Mouse (Mus musculus) heart, embryonic 16.5 days (tissue): ENCODE results near the gene Thap4. TPM values are rescaled to one million over a fixed set of nuclear protein-coding genes. Genes with fewer than 3 reads are reported as not detected.

Source experiments
- ATAC-seq: fragments of 200-750 bp; cut with Nextera tagmentation; replicated peaks from 2 replicates; pipeline ENCODE4 v1.8.0; 2017; ENCODE audit warnings: moderate number of reproducible peaks; ENCODE audit not compliant: insufficient read depth, low FRiP score; ENCODE audit errors: extremely low read depth
- H3K27ac ChIP-seq: fragments of 300-500 bp; sonication (generic); 2 replicates; pipeline ENCODE4 v1.5.1; 2014; ENCODE audit warnings: mild to moderate bottlenecking, low read length, control low read depth, moderate library complexity
- H3K27me3 ChIP-seq: fragments of 300-500 bp; sonication (generic); 2 replicates; pipeline ENCODE4 v1.6.1; 2014; ENCODE audit warnings: low read length, mixed read lengths; ENCODE audit not compliant: control insufficient read depth, insufficient read depth
- H3K36me3 ChIP-seq: fragments of 300-500 bp; sonication (generic); 2 replicates; pipeline ENCODE4 v1.6.1; 2014; ENCODE audit not compliant: control insufficient read depth, insufficient read depth
- H3K4me1 ChIP-seq: fragments of 300-500 bp; sonication (generic); 2 replicates; pipeline ENCODE4 v1.6.1; 2014; ENCODE audit warnings: low read length, mixed read lengths; ENCODE audit not compliant: control insufficient read depth, insufficient read depth
- H3K4me2 ChIP-seq: fragments of 300-500 bp; sonication (generic); 2 replicates; pipeline ENCODE4 v1.6.1; 2014; ENCODE audit warnings: low read depth, mild to moderate bottlenecking, control low read depth, low read length
- H3K4me3 ChIP-seq: fragments of 300-500 bp; sonication (generic); 2 replicates; pipeline ENCODE4 v1.5.1; 2014; ENCODE audit warnings: mild to moderate bottlenecking, control low read depth, low read length
- H3K9ac ChIP-seq: fragments of 300-500 bp; sonication (generic); 2 replicates; pipeline ENCODE4 v1.6.1; 2014; ENCODE audit warnings: low read length, control low read depth
- H3K9me3 ChIP-seq: fragments of 300-500 bp; sonication (generic); replicated peaks from 2 replicates; pipeline ENCODE4 v1.6.1; 2016; ENCODE audit warnings: low read length; ENCODE audit not compliant: control insufficient read depth
- WGBS: fragments of 180-500 bp; shearing (Covaris S2); extraction: QIAGEN DNeasy Blood & Tissue Kit; methylation state at CpG from one replicate; pipeline ENCODE4 v1.1.7; 2014; 5-methylcytosine and 5-hydroxymethylcytosine counted together
- polyA plus RNA-seq: library from polyadenylated mRNA; unstranded; fragments of >200 nt; fragmentation: Nextera tagmentation; extraction: Ambion mirVana; gene quantifications from 2 replicates; pipeline ENCODE4 v1.2.1, GENCODE M21; 2015

Gene Thap4
- 54.3 and 54.4 TPM in 2 replicates for polyA plus RNA-seq

DNA sequence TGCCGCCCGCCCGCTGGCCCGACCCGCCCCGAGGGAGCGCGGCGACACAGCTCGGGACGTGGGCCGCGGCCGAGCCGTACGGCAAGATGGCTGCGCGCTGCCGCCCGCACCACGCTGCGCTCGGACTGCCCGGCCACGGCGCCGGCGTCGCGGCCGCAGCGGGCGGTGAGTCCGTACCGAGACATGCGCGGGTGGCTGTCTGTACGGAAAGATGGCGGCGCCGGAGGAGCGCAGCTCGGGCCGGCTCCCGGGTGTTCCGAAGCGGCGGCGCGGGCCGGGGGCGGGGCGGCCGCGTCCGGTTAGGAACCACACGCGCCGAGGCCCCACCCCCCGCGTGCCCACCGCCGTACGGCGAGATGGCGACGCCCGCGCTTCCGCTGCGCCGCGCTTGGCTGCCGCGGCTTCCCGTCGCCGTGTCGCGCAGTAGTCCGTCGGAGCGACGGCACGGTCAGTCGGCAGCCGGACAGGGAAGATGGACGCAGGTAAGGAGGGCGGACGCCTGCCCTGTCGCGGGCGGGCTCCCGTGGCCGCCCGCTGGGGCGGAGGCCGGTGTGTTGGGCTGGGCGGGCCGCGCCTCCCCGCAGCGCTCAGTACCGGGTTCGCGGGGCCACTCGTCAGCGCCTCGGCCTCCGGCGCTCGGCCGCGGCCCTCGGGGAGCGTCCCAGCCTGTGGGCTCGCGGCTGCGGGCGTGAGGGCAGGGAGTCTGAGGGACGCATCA lies at the start of gene Thap4:
Gene Thap4 (minus strand): TSS at position 292 of the 718 bp plus-strand sequence.
- under 1% methylated on average over 100 of the region's 121 CpGs for WGBS
- H3K9me3 ChIP-seq: no peaks in the 10 kb centered on the region
- peak within 1 kb of the TSS; percentile 92 for H3K27ac ChIP-seq
- H3K4me3 ChIP-seq: peak within 1 kb of the TSS; percentile 93
- H3K4me2 ChIP-seq: peak within 1 kb of the TSS; percentile 90
- H3K4me1 ChIP-seq: peaks cover 12% of the 10 kb centered on the region
- no peaks in the 10 kb centered on the region for H3K27me3 ChIP-seq
- peak; percentile 91 for ATAC-seq
- H3K9ac ChIP-seq: peak within 1 kb of the TSS; percentile 96
- H3K36me3 ChIP-seq: peaks cover 9% of the 10 kb centered on the region

DNA sequence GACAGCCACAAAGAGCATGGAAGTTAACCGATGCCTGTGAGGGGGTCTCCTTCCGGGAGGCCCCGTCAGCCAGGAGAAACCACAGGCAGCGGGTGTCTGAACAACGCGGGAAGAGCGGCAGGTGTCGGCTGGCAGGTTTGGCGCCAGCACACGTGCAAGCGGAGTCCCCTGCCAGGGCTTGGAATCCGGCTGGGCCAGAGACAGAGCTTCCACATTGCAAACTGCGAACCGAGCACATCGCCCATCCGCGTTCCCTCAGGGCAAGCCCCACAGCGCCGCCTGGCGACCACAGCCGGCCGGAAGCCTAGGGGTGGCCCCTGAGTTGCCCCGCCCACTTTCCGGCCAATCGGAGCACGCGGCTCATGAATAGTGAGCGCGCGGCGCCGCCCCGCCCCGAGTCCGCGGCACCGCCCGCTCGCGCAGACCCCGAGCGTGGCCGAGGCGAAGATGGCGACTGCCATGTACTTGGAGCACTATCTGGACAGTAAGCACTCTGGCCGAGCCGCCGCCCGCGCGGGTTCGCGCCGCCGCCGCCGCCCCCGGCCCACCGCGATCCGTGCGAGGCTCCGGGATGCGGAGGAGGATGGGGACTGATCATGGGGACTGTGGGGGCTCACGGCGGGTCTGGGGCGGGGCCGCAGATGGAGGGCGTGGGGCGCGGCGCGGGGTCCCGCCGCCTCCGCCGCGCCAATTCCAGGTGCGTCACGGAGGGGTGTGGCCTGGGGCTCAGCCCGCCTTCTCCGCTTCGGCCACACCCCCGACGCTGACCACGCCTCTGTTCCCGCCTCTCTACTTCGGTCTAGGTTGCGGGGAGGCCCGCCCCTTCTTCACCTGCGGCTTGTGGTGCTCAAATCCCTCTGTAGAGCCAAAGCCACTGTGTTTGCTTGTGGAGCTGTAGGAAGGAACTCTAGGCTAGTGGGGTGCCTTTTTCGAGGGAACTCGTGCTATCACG lies 49.2 kb upstream of the Thap4 start, which contains the start of gene Ing5:
Gene Ing5 (plus strand): TSS at position 410 of the 952 bp plus-strand sequence.
- Histone ChIP-seq H3K27ac (peak within 1 kb of the TSS; percentile 96), H3K9ac (peak within 1 kb of the TSS; percentile 90), H3K4me3 (peak within 1 kb of the TSS; percentile 89), H3K4me2 (peak within 1 kb of the TSS; percentile 94), H3K27me3 (no peaks in the 10 kb centered on the region), H3K36me3 (peaks cover 31% of the 10 kb centered on the region), H3K4me1 (peaks cover 35% of the 10 kb centered on the region), H3K9me3 (no peaks in the 10 kb centered on the region)
- under 1% methylated on average over 83 of the region's 94 CpGs for WGBS
- peak; percentile 91 for ATAC-seq

DNA sequence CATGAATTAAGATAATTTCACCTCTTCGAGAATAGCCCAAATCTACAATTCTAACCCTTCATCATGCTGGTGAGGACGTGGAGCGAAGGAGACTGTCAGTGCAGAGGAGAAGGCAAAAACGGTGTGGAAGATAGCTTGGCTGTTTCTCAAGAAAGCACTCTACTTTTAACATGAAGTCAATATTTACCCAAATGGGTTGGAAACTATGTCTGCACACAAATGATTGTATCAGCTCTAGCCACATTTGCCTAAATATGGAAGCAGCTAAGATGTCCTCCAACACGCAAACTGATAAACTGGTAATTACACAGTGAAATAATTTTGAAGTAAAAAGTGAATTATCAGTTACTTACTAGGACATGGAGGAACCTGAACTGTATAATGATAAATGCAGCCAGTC lies 48.1 kb upstream of the Thap4 start:
- H3K9ac ChIP-seq: peak overlapping the region; percentile 86
- H3K4me1 ChIP-seq: peaks cover 35% of the 10 kb centered on the region
- no peak for ATAC-seq
- H3K4me3 ChIP-seq: no peak overlapping the region
- H3K9me3 ChIP-seq: no peaks in the 10 kb centered on the region
- H3K27ac ChIP-seq: peak overlapping the region; percentile 96
- H3K4me2 ChIP-seq: peak overlapping the region; percentile 94
- 74% methylated on average over 5 of the region's 5 CpGs for WGBS
- peaks cover 25% of the 10 kb centered on the region for H3K36me3 ChIP-seq
- H3K27me3 ChIP-seq: no peaks in the 10 kb centered on the region

DNA sequence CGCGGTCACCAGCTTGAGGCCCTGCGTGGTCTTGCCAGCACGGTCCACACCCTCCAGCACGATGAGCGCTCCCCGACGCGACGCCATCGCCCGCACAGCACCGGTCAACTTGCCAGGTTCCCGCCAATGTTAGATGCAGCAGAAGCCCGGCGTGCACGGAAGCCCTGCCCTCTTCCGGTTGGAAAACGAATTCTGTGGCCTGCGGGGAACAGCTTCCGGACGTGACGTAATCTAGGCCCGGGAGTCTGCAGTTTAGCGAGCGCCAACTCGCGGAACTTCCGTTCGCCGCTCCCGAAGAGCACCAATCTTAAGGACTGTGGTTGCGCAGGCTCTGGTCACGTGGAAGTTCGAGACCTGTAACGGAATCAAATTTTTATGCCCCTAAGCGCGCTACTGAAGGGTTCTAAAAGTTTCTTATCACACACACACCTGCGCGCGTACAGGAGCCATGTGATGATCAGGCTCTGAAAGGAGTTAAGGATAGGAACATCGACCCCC lies 47.1 kb upstream of the Thap4 start, which contains the start of gene Dtymk:
Gene Dtymk (minus strand): TSS at position 194 of the 498 bp plus-strand sequence.
- H3K27ac ChIP-seq: peak within 1 kb of the TSS; percentile 93
- peak within 1 kb of the TSS; percentile 89 for H3K9ac ChIP-seq
- peak; percentile 47 for ATAC-seq
- no peaks in the 10 kb centered on the region for H3K27me3 ChIP-seq
- WGBS: under 1% methylated on average over 42 of the region's 42 CpGs
- H3K4me3 ChIP-seq: peak within 1 kb of the TSS; percentile 87
- H3K4me1 ChIP-seq: peaks cover 35% of the 10 kb centered on the region
- H3K9me3 ChIP-seq: no peaks in the 10 kb centered on the region
- H3K4me2 ChIP-seq: peak within 1 kb of the TSS; percentile 94
- H3K36me3 ChIP-seq: peaks cover 22% of the 10 kb centered on the region

DNA sequence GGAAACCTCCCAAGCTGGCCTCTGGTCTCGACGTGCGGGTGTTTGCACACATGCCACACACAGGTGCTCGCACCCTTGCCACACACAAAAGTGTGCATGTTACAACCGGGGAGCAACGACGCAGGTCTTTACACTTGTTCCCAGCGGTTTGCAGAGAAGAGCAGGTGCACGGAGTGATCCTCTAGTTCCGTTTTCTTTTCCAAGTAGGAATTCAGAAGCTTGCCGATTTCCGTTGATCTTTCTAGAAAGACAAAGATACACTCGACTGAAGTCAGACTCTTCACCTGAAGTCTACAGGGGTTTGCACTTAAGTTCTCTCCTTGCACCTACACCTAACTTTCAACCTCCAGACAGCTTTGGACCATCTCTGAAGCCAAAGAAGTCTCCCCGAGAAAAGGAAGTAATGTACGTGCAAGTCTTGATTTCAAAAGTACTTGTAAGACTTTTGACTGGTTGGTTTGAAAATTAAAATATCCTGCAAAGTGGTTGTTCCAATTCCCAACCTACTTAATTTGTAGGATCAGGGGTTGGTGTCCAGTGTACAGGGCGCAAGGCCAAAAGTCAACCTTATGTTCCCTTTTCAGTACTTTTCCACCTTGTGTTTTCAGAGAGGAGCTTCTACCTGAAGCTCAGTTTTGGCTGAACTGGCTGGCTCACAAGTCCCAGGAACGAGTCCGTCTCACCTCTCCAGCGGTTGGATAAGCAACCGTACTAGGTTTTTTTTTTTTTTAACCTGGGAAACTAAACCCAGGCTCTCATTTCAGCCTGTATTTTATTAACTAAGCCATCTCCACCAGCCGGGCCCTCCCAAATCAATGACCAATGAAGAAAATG lies 46.2 kb upstream of the Thap4 start:
- no peak for ATAC-seq
- peak overlapping the region; percentile 94 for H3K4me2 ChIP-seq
- H3K9me3 ChIP-seq: no peaks in the 10 kb centered on the region
- H3K4me3 ChIP-seq: peak overlapping the region; percentile 87
- H3K27me3 ChIP-seq: no peaks in the 10 kb centered on the region
- H3K36me3 ChIP-seq: peaks cover 13% of the 10 kb centered on the region
- peak overlapping the region; percentile 89 for H3K9ac ChIP-seq
- H3K27ac ChIP-seq: peak overlapping the region; percentile 93
- 71% methylated on average over 21 of the region's 21 CpGs for WGBS
- H3K4me1 ChIP-seq: peaks cover 37% of the 10 kb centered on the region

DNA sequence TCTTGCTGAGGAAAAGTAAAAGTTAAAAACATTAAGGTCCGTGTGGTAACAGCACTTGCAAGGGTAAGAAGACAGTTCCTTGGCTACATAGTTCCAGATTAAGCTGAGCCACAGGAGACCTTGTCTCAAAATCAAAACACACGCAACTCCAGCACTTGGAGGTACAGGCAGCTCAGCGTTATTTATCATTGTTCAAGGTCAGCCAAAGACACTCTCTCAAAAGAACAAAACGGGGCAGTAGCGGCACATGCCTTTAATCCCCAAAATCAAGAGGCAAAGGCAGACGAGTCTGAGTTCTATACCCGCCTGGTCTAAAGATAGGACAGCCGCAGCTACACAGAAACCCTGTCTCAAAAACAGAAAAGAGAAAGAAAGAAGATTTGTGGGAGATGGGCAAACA lies 41.2 kb upstream of the Thap4 start:
- Histone ChIP-seq H3K27ac (0 out of 2 replicates have a peak overlapping the region, but pooled peaks have one; percentile 6), H3K4me3 (no peak overlapping the region), H3K27me3 (no peaks in the 10 kb centered on the region), H3K9me3 (no peaks in the 10 kb centered on the region), H3K4me1 (peaks cover 7% of the 10 kb centered on the region), H3K4me2 (peak overlapping the region; percentile 13; the same call in 1 of the 2 replicates), H3K9ac (no peak overlapping the region), H3K36me3 (peaks cover 52% of the 10 kb centered on the region)
- ATAC-seq: no peak
- WGBS: 51% methylated on average over 8 of the region's 8 CpGs

DNA sequence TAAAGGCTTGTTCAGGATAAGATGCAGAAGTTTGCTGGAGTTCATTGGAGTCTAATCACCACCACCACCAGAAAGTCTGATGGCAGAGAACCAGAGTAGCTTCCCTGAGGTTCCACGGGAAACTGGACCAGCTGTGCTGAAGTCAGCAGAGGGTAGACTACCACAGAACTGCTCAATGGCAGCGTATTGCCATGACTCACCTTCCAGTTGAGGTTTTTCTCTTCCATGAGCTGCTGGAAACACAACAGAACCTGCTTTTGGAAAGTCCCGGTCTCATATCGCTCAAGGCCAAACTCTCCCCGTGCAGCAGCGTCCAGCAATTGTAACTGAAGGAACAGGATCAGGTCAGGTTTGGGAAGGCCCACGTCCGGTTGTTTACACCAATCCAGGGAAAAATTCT lies 39.9 kb upstream of the Thap4 start:
- Histone ChIP-seq H3K27ac (no peak overlapping the region), H3K27me3 (no peaks in the 10 kb centered on the region), H3K9me3 (no peaks in the 10 kb centered on the region), H3K9ac (no peak overlapping the region), H3K4me1 (peaks cover 4% of the 10 kb centered on the region), H3K36me3 (peaks cover 53% of the 10 kb centered on the region), H3K4me3 (no peak overlapping the region), H3K4me2 (no peak overlapping the region)
- ATAC-seq: no peak
- 93% methylated on average over 8 of the region's 8 CpGs for WGBS

DNA sequence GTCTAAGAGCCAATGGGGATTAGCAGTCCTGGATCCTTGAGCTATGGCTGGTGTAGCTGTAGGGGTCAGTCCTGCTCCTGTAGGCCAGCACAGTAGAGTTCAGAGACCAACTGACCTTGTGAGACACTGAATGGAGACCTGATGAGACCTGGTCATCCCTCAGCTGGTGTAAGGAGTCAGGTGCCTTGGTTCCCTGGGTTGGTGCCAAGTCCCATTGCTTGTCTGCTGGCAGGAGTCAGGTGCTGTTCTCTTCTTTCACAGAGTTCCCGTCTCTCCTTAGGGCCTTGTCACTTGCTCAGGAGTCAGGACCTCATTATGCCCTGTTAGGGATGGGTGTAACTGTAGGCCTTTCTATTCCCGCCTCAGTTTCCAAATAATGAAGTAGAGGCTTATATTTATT lies 32.2 kb upstream of the Thap4 start:
- no peaks in the 10 kb centered on the region for H3K4me1 ChIP-seq
- H3K27ac ChIP-seq: no peak overlapping the region
- no peaks in the 10 kb centered on the region for H3K9me3 ChIP-seq
- H3K4me2 ChIP-seq: no peak overlapping the region
- no peak for ATAC-seq
- no peak overlapping the region for H3K4me3 ChIP-seq
- no peaks in the 10 kb centered on the region for H3K27me3 ChIP-seq
- no peak overlapping the region for H3K9ac ChIP-seq
- peaks cover 60% of the 10 kb centered on the region for H3K36me3 ChIP-seq
- WGBS: 65% methylated on average over 2 of the region's 2 CpGs
